Mouse (Mus musculus): Measurements from ENCODE around the gene Kmt5c.

- no peak for TF ChIP-seq CTCF (IDR thresholded peaks at IDR 0.05; ENCODE audit: borderline replicate concordance, extremely low read depth, insufficient read depth, insufficient read length)
- TF ChIP-seq POLR2A (IDR thresholded peaks at IDR 0.05; ENCODE audit: borderline replicate concordance, extremely low read depth, insufficient read depth, insufficient read length, poor library complexity, severe bottlenecking), result 0 out of 2 replicates have a peak, but pooled peaks have one; percentile 28
Measured at GRCm38 (mm10) chr7:4690387-4690786, 49.5 kb upstream of the Kmt5c start, which contains the start of gene Brsk1.
